Mouse (Mus musculus) kidney, embryonic 14.5 days (tissue): ENCODE data around the gene Lat2. TPM values are rescaled to one million over a fixed set of nuclear protein-coding genes. Genes with fewer than 3 reads are reported as not detected.

Experiments used
- ATAC-seq: fragments of 200-750 bp; cut with Nextera tagmentation; 2 replicates; pipeline ENCODE4 v1.8.0; 2017; ENCODE audit warnings: moderate number of reproducible peaks, mild to moderate bottlenecking, moderate TSS enrichment, moderate library complexity; ENCODE audit not compliant: low FRiP score, low TSS enrichment
- H3K27ac ChIP-seq: fragments of 300-500 bp; sonication (generic); 2 replicates; pipeline ENCODE4 v1.5.1; 2014; ENCODE audit warnings: low read depth, mild to moderate bottlenecking, low read length, moderate library complexity, mixed read lengths
- H3K27me3 ChIP-seq: fragments of 300-500 bp; sonication (generic); 2 replicates; pipeline ENCODE4 v1.6.1; 2014; ENCODE audit warnings: mild to moderate bottlenecking, low read length; ENCODE audit not compliant: control insufficient read depth, insufficient read depth
- H3K36me3 ChIP-seq: fragments of 300-500 bp; sonication (generic); 2 replicates; pipeline ENCODE4 v1.6.1; 2014; ENCODE audit warnings: low read length, mixed read lengths; ENCODE audit not compliant: control insufficient read depth, insufficient read depth
- H3K4me1 ChIP-seq: fragments of 300-500 bp; sonication (generic); 2 replicates; pipeline ENCODE4 v1.6.1; 2014; ENCODE audit warnings: low read length, mixed read lengths; ENCODE audit not compliant: control insufficient read depth, insufficient read depth
- H3K4me2 ChIP-seq: fragments of 300-500 bp; sonication (generic); replicated peaks from 2 replicates; pipeline ENCODE4 v1.6.1; 2014; ENCODE audit warnings: low read depth, mild to moderate bottlenecking, low read length
- H3K4me3 ChIP-seq: fragments of 300-500 bp; sonication (generic); 2 replicates; pipeline ENCODE4 v1.5.1; 2014; ENCODE audit warnings: mild to moderate bottlenecking, low read length
- H3K9ac ChIP-seq: fragments of 300-500 bp; sonication (generic); 2 replicates; pipeline ENCODE4 v1.6.1; 2014; ENCODE audit warnings: low read depth, mild to moderate bottlenecking, low read length, moderate library complexity
- H3K9me3 ChIP-seq: fragments of 300-500 bp; sonication (generic); 2 replicates; pipeline ENCODE4 v1.6.1; 2016; ENCODE audit warnings: low read length; ENCODE audit not compliant: control insufficient read depth
- WGBS: fragments of 180-500 bp; shearing (Covaris S2); extraction: QIAGEN DNeasy Blood & Tissue Kit; methylation state at CpG from one replicate; pipeline ENCODE4 v1.1.7; 2014; 5-methylcytosine and 5-hydroxymethylcytosine counted together
- polyA plus RNA-seq: library from polyadenylated mRNA; unstranded; fragments of >200 nt; fragmentation: Nextera tagmentation; extraction: Ambion mirVana; gene quantifications from 2 replicates; pipeline ENCODE4 v1.2.1, GENCODE M21; 2014

Gene Lat2
- polyA plus RNA-seq, 1 experiment from 2014 or later = 2.2 TPM

DNA sequence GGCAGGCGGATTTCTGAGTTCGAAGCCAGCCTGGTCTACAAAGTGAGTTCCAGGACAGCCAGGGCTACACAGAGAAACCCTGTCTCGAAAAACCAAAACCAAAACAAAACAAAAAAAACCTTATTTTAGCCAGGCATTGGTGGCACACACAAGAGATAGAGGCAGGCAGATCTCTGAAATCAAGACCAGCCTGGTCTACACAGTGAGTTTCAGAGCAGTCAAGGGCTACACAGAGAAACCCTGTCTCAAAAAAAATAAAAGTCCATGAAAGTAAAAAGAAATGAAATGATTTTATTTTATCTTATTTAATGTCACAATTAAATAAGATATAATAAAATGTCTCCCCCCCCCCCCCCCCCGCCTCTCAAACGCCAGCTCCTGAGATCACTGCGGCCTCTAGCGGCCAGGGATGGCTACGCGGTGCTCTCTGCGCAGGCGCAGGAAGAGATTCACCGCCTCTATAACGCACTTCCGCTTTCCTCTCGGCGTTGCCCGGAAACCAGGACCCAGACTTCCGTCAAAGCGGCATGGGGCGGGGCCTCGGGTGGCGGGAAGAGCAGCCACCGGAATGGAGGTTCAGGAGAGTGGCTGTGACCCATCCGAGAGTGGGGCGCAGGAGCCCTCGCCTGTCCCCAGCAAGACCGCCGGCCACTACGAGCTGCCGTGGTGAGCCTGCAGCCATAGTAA, 32.5 kb downstream of the Lat2 start:
- Histone ChIP-seq H3K4me2 (peak overlapping the region; percentile 89), H3K9me3 (no peaks in the 10 kb centered on the region), H3K36me3 (peaks cover 8% of the 10 kb centered on the region; the same call in 1 of the 2 replicates), H3K9ac (peak overlapping the region; percentile 74), H3K4me3 (peak overlapping the region; percentile 70), H3K4me1 (0 out of 2 replicates have a peak, but pooled peaks cover 7% of the 10 kb centered on the region), H3K27me3 (no peaks in the 10 kb centered on the region), H3K27ac (no peak overlapping the region)
- 7% methylated on average over 30 of the region's 30 CpGs for WGBS
- peak; percentile 97 for ATAC-seq

DNA sequence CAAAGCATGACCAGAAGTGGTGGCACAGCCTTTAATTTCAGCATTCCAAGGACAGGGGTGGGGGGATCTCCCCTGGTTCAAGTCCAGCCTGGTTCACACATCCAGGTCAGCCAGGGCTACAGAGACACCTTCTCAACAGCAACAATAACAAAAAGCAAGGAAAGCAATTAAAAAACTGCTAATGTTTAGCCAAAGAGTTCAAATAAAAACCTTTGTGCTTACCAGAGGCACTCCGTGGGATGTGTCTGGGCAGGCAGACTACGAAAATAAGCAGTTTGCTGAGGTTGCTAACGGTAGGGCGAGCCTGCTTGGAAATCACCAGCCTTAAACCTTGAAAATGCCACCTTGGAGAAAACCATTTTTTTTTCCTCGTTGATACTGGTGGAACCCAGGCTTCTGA, 33.7 kb downstream of the Lat2 start, which contains the start of gene Rfc2:
TSS of gene Rfc2 (plus strand) at position 221 of the 400 bp plus-strand sequence.
- no peak within 1 kb of the TSS for H3K27ac ChIP-seq
- 0 out of 2 replicates have a peak, but pooled peaks cover 7% of the 10 kb centered on the region for H3K4me1 ChIP-seq
- H3K9ac ChIP-seq = no peak within 1 kb of the TSS
- no peak for ATAC-seq
- no peaks in the 10 kb centered on the region for H3K9me3 ChIP-seq
- H3K4me3 ChIP-seq = no peak within 1 kb of the TSS
- H3K27me3 ChIP-seq = no peaks in the 10 kb centered on the region
- no peaks in the 10 kb centered on the region for H3K36me3 ChIP-seq
- WGBS = 68% methylated on average over 5 of the region's 5 CpGs
- H3K4me2 ChIP-seq = no peak within 1 kb of the TSS

DNA sequence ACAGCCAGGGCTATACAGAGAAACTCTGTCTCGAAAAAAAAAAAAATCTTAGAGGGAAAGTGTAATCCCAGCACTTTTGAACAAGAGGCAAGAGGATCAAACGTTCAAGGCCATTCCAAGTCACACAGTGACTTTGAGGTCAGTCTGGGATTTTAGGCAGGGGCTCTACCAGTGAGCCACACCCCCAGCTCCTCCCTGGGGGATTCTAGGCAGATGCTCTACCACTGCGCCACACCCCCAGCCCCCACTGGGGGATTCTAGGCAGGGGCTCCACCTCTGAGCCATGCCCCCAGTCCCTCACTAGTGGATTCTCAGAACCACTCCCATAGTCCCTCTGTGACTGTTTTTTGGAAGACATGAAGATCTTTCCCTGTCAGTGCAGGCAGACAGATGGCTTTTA, 35.7 kb downstream of the Lat2 start:
- H3K27ac ChIP-seq = no peak overlapping the region
- no peaks in the 10 kb centered on the region for H3K9me3 ChIP-seq
- WGBS = 65% methylated on average over 3 of the region's 3 CpGs
- H3K4me2 ChIP-seq = no peak overlapping the region
- H3K36me3 ChIP-seq = no peaks in the 10 kb centered on the region
- H3K27me3 ChIP-seq = no peaks in the 10 kb centered on the region
- no peak overlapping the region for H3K9ac ChIP-seq
- H3K4me1 ChIP-seq = 0 out of 2 replicates have a peak, but pooled peaks cover 7% of the 10 kb centered on the region
- no peak for ATAC-seq
- no peak overlapping the region for H3K4me3 ChIP-seq

DNA sequence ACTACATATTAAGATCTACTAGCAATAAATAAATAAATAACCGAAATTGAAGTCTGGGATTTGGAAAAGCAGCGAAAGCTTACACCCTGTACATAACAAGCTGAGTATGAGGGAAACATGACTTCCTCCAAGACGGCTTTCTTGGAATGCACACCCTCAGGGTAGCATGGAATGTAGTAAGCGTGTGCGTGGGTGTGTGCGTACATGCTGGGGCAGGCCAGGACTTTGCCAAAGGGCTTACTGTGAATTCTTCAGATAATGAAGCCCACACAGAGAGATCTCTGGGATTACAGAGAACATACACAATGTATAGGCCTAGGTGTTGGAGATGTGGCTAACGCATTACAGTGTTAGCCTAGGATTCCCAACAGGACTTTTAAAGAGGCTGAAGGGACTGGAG, 37.3 kb downstream of the Lat2 start:
- Histone ChIP-seq H3K36me3 (no peaks in the 10 kb centered on the region), H3K4me3 (no peak overlapping the region), H3K4me2 (no peak overlapping the region), H3K9me3 (no peaks in the 10 kb centered on the region), H3K9ac (no peak overlapping the region), H3K4me1 (peaks cover 2% of the 10 kb centered on the region; the same call in 1 of the 2 replicates), H3K27ac (no peak overlapping the region), H3K27me3 (no peaks in the 10 kb centered on the region)
- 84% methylated on average over 7 of the region's 7 CpGs for WGBS
- no peak for ATAC-seq

DNA sequence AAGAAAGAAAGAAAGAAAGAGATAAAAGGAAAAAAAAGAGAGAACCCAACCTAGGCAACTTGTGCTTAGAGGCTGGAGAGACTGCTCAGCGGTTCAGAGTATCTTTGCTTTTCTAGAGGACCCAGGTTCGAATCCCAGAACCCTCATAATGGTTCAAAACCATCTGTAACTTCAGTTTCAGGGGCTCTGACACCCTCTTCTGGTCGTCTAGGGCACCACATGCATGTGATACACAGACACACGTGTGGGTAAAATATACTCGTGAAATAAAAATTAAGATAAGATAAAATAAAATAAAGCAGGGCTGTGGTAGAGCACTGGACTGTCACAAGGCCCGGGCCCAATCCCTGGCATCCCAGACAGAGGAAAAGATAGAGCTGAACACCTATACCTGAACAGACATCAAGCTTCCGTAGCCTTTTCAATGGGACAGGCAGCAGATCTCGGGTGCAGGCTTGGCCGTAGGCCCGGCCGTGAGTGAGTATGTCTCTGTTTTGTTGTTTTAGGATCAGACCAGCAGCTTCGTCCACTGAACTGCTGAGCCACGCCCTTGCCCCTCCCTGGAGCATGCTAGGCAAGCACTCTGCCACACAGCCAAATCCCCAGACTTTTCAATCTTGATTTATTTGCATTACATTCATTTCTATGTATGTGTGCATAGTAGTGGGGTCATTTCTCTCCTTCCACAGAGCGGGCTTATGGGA, 38.2 kb downstream of the Lat2 start:
- H3K4me2 ChIP-seq = no peak overlapping the region
- H3K27ac ChIP-seq = no peak overlapping the region
- H3K4me3 ChIP-seq = no peak overlapping the region
- no peaks in the 10 kb centered on the region for H3K27me3 ChIP-seq
- H3K9me3 ChIP-seq = no peaks in the 10 kb centered on the region
- ATAC-seq = no peak
- no peak overlapping the region for H3K9ac ChIP-seq
- H3K4me1 ChIP-seq = peaks cover 5% of the 10 kb centered on the region; the same call in 1 of the 2 replicates
- WGBS = 76% methylated on average over 14 of the region's 14 CpGs
- no peaks in the 10 kb centered on the region for H3K36me3 ChIP-seq

DNA sequence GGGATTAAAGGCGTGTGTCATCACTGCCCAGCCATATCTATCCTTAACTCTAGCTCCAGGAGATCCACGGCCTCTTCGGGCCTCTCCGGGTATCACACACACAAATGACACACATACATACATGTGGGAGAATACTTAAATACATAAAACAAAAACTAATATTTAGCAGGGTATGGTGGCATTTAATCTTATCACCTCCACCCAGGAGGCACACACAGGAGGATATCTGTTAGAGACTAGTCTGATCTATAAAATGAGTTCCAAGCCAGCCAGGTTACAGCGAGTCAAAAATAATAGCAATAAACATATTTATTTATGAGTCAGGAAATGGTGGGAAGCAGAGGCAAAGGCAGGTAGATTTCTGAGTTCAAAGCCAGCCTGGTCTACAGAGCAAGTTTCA, 39.0 kb downstream of the Lat2 start:
- no peak for ATAC-seq
- H3K4me2 ChIP-seq = no peak overlapping the region
- 97% methylated on average over 5 of the region's 5 CpGs for WGBS
- no peaks in the 10 kb centered on the region for H3K36me3 ChIP-seq
- H3K9me3 ChIP-seq = no peaks in the 10 kb centered on the region
- no peaks in the 10 kb centered on the region for H3K27me3 ChIP-seq
- H3K9ac ChIP-seq = no peak overlapping the region
- H3K27ac ChIP-seq = no peak overlapping the region
- H3K4me1 ChIP-seq = peaks cover 5% of the 10 kb centered on the region; the same call in 1 of the 2 replicates
- no peak overlapping the region for H3K4me3 ChIP-seq

DNA sequence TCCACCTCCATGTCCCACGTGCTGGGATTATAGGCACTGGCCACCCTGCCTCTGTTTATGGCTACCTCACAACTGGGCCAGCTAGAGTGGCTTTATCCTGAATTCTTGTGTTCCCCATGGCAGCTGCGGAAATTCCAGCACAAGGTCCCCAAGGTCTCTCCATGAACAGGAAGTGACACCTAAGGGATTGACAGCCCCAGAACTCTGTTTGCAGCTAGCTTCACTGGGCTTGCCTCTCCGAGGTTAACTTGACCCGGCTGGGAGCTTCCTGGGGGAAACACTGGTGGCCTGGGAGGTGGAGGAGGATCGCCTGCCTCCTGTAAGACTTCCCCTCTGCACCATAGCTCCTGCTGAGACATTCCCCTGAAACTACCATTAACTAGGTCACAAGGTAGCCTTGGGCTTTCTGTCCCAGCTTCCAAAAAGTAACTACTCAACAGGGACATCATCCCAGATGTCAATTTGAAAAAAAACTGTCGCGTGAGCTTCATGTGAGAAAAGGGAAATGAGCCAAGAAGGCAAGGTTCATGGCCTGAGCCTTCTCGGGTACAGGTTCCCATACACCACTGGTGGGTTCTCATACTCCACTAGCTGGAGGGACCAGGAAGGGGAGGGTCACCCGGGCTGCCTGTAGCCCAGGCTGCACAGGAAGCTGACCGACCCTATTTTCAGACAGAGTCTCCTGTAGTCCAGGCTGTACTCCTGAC, 42.2 kb downstream of the Lat2 start:
- 32% methylated on average over 10 of the region's 10 CpGs for WGBS

DNA sequence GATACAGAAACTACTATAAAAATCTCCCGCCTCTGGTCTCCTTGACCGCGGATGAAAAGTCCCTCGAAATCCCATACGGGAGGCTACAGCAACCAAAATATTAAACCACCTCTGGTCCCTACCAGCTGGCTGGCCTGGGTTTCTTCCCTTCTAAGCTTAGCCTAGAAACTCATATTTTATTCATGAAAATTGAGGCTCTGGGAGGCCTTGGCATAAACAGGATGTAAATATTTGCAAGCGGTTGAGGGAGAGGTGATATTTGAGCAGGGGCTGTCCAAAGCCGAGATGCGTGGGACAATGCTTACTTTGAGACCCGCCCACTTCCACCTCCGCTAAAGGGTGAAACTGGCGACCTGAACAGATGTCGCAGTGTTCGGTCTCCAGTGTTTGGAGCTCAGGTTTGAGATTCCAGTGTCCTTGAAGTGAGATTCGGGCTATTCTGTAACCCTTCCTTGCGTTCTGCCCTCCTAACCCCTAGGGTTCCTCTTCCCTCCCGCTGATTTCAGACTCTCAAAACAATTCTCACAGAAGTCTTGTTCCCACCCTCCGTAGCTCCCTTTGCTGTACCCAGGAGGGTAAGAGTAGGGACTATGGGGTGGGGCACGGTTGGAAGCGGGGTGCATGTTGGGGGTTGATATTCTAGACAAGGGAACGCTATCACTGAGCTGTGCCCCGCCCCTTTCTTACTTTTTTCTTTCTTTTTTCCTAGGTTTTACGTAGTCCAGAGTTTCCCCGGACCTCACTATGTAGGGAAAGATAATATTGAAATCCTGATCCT, 42.9 kb downstream of the Lat2 start:
- H3K4me3 ChIP-seq = peak overlapping the region; percentile 35
- 1% methylated on average over 23 of the region's 23 CpGs for WGBS
- H3K4me2 ChIP-seq = peak overlapping the region; percentile 58
- peaks cover 20% of the 10 kb centered on the region for H3K4me1 ChIP-seq
- no peaks in the 10 kb centered on the region for H3K36me3 ChIP-seq
- peak; percentile 68 for ATAC-seq
- no peaks in the 10 kb centered on the region for H3K27me3 ChIP-seq
- no peaks in the 10 kb centered on the region for H3K9me3 ChIP-seq
- peak overlapping the region; percentile 75 for H3K27ac ChIP-seq
- H3K9ac ChIP-seq = peak overlapping the region; percentile 28; the same call in 1 of the 2 replicates

More for the DNA sequence above, 42.2 kb downstream of the Lat2 start:
- no peaks in the 10 kb centered on the region for H3K9me3 ChIP-seq
- peak overlapping the region; percentile 28; the same call in 1 of the 2 replicates for H3K9ac ChIP-seq
- peaks cover 20% of the 10 kb centered on the region for H3K4me1 ChIP-seq
- H3K4me2 ChIP-seq = peak overlapping the region; percentile 58
- H3K27me3 ChIP-seq = no peaks in the 10 kb centered on the region
- peak overlapping the region; percentile 35 for H3K4me3 ChIP-seq
- no peaks in the 10 kb centered on the region for H3K36me3 ChIP-seq
- peak; percentile 32; the same call in 1 of the 2 replicates for ATAC-seq
- H3K27ac ChIP-seq = peak overlapping the region; percentile 75
